9 mouse cellular contexts compared by ENCODE assay signal in genomic region chr6:48024330-48024993, GRCm38 (mm10). TPM values are rescaled to one million over a fixed set of nuclear protein-coding genes. Genes with fewer than 3 reads are reported as not detected.
DNase-seq lines count a peak whose midpoint lies in the region; ATAC-seq and TF ChIP-seq lines count a peak whose summit lies in the region.
"Had no signal": no experiment of that assay in that cellular context is flagged by ENCODE, and none has a peak within 500 bp of the region (broad histone marks: within the 10 kb centered on the region; RNA-seq: fewer than 3 reads in every experiment).

No protein-coding gene starts in this region.

- H3K27ac ChIP-seq in layer of hippocampus, adult 2 months, result no peak overlapping the region; the same call in 1 of the 2 replicates
- H3K27ac ChIP-seq in forebrain, embryonic 15.5 days (replicated peaks), result no peak overlapping the region
- no peak overlapping the region for H3K27ac ChIP-seq in midbrain, postnatal 0 days (ENCODE audit: low read depth, low read length)
- no peak overlapping the region for H3K27ac ChIP-seq in intestine, embryonic 16.5 days (ENCODE audit: low read length)

- no peaks in the 10 kb centered on the region; the same call in 1 of the 2 replicates for H3K9me3 ChIP-seq in forebrain, embryonic 15.5 days
- peaks cover 16% of the 10 kb centered on the region for H3K9me3 ChIP-seq in midbrain, postnatal 0 days (ENCODE audit: low read length)
- H3K9me3 ChIP-seq in intestine, embryonic 16.5 days (ENCODE audit: control insufficient read depth, low read length), result peaks cover 23% of the 10 kb centered on the region

- no peak for TF ChIP-seq POLR2A in brain, embryonic 14.5 days (IDR thresholded peaks at IDR 0.05; ENCODE audit: borderline replicate concordance, extremely low read depth, insufficient read depth, insufficient read length, poor library complexity, severe bottlenecking)

- TF ChIP-seq CTCF in layer of hippocampus, adult 2 months (conservative IDR thresholded peaks at IDR 0.05), result peak; percentile 32
- TF ChIP-seq CTCF in brain, embryonic 14.5 days (IDR thresholded peaks at IDR 0.05; ENCODE audit: borderline replicate concordance, extremely low read depth, insufficient read depth, insufficient read length), result no peak
- TF ChIP-seq CTCF in midbrain, postnatal 0 days (IDR thresholded peaks at IDR 0.05), result peak; percentile 8; the same call in 1 of the 2 replicates

- H3K36me3 ChIP-seq in forebrain, embryonic 15.5 days, result peaks cover 68% of the 10 kb centered on the region
- peaks cover 59% of the 10 kb centered on the region for H3K36me3 ChIP-seq in midbrain, postnatal 0 days (ENCODE audit: insufficient read depth, low read length)
- H3K36me3 ChIP-seq in intestine, embryonic 16.5 days (ENCODE audit: control insufficient read depth, insufficient read depth, low read length), result peaks cover 42% of the 10 kb centered on the region

- H3K9ac ChIP-seq in forebrain, embryonic 15.5 days (replicated peaks), result no peak overlapping the region
- H3K9ac ChIP-seq in midbrain, postnatal 0 days (replicated peaks; ENCODE audit: low read length, poor library complexity, severe bottlenecking), result no peak overlapping the region
- H3K9ac ChIP-seq in intestine, embryonic 16.5 days (ENCODE audit: low read depth, low read length), result no peak overlapping the region

- no peaks in the 10 kb centered on the region for H3K4me1 ChIP-seq in forebrain, embryonic 15.5 days
- no peaks in the 10 kb centered on the region for H3K4me1 ChIP-seq in midbrain, postnatal 0 days (ENCODE audit: insufficient read depth, low read length)
- no peaks in the 10 kb centered on the region for H3K4me1 ChIP-seq in intestine, embryonic 16.5 days (ENCODE audit: control insufficient read depth, insufficient read depth, low read length)

- H3K27me3 ChIP-seq in forebrain, embryonic 15.5 days, result no peaks in the 10 kb centered on the region
- no peaks in the 10 kb centered on the region for H3K27me3 ChIP-seq in midbrain, postnatal 0 days (ENCODE audit: insufficient read depth, low read length)
- no peaks in the 10 kb centered on the region for H3K27me3 ChIP-seq in intestine, embryonic 16.5 days (replicated peaks; ENCODE audit: control insufficient read depth, insufficient read depth, low read length)
- H3K27me3 ChIP-seq: Patski had no signal

- no peak overlapping the region; the same call in 1 of the 2 replicates for H3K4me3 ChIP-seq in layer of hippocampus, adult 2 months
- H3K4me3 ChIP-seq in forebrain, embryonic 15.5 days, result no peak overlapping the region
- no peak overlapping the region for H3K4me3 ChIP-seq in midbrain, postnatal 0 days (ENCODE audit: low read depth, low read length)
- H3K4me3 ChIP-seq in intestine, embryonic 16.5 days (ENCODE audit: low read length), result no peak overlapping the region

- peak in 1 of 2 experiments; percentile 35 for DNase-seq in layer of hippocampus, adult 2 months (ENCODE audit: low spot score in 2 of 2)
- no peak for DNase-seq in layer of hippocampus, adult 9-10 months (ENCODE audit: low spot score)
- DNase-seq in brain, embryonic 14.5 days (ENCODE audit: low read depth), result peak; percentile 50
- peak; percentile 10 for DNase-seq in midbrain, postnatal 0 days (ENCODE audit: low spot score)
- DNase-seq in heart, adult 9 months (ENCODE audit: low spot score in 2 of 2), result no peak
- DNase-seq in left cerebral cortex, adult 11 months (ENCODE audit: low spot score), result no peak

- no peak overlapping the region for H3K4me2 ChIP-seq in forebrain, embryonic 15.5 days (replicated peaks)
- no peak overlapping the region for H3K4me2 ChIP-seq in midbrain, postnatal 0 days (ENCODE audit: low read depth, low read length, poor library complexity, severe bottlenecking)
- H3K4me2 ChIP-seq in intestine, embryonic 16.5 days (ENCODE audit: low read depth, low read length), result no peak overlapping the region

- 74% methylated on average over 43 of the region's 43 CpGs for WGBS in forebrain, embryonic 15.5 days
- 75% methylated on average over 37 of the region's 43 CpGs for WGBS in midbrain, postnatal 0 days
- 87% methylated on average over 43 of the region's 43 CpGs for WGBS in intestine, embryonic 16.5 days

- ATAC-seq in forebrain, embryonic 15.5 days (replicated peaks), result 0 out of 2 replicates have a peak, but pooled peaks have one; percentile 26
- ATAC-seq in midbrain, postnatal 0 days (ENCODE audit: low FRiP score), result peak; percentile 69; the same call in 1 of the 2 replicates
- ATAC-seq in intestine, embryonic 16.5 days, result no peak
- ATAC-seq: Patski had no signal

RNA-seq across cellular contexts. Expression of gene Zfp777, which starts 24.2 kb away (rescaled TPM):
- 10 to 100 TPM; 36.8 to 37.4 TPM for total RNA-seq in layer of hippocampus, adult 2 months (2021)
- 13.7 and 24.4 TPM in 2 replicates for polyA plus RNA-seq in brain, embryonic 14.5 days (2012; rRNA removed)
- 10.5 and 11.7 TPM in 2 replicates for polyA plus RNA-seq in forebrain, embryonic 15.5 days (2015; fragmentation: Nextera tagmentation; extraction: Ambion mirVana)
- total RNA-seq in midbrain, postnatal 0 days (2014; rRNA removed), result 36.8 and 37.5 TPM in 2 replicates
- 15.8 and 18.1 TPM in 2 replicates for polyA plus RNA-seq in midbrain, postnatal 0 days (2015; fragmentation: Nextera tagmentation; extraction: Ambion mirVana)
- polyA plus RNA-seq in intestine, embryonic 16.5 days (2015; fragmentation: Nextera tagmentation; extraction: Ambion mirVana), result 4.3 and 4.6 TPM in 2 replicates

Comparison
In these comparisons a context has a peak if more than half of its experiments do, and no peak if none do; other contexts are left out.
1. DNase-seq: peak in brain, embryonic 14.5 days (single experiment) and midbrain, postnatal 0 days (single experiment); none in layer of hippocampus, adult 9-10 months (single experiment), heart, adult 9 months (0 of 2) and left cerebral cortex, adult 11 months (single experiment).